Mouse (Mus musculus) spleen, adult 2 months (tissue): Measurements from ENCODE around the gene Lsm11.
"Not testable (repeated sequence)": the region's sequence is repeated elsewhere in the genome, so short reads cannot be mapped to it uniquely, and the experiment has no call there.

Experiments
- CTCF ChIP-seq: fragments of 200-500 bp; IDR thresholded peaks from 2 replicates; pipeline ENCODE4 v1.5.1; 2011; ENCODE audit warnings: mild to moderate bottlenecking, inconsistent platforms; ENCODE audit not compliant: insufficient read depth, insufficient read length, insufficient replicate concordance; ENCODE audit errors: extremely low read depth
- POLR2A ChIP-seq: fragments of 200-500 bp; IDR thresholded peaks from 2 replicates; pipeline ENCODE4 v1.6.1; 2011; ENCODE audit warnings: low read depth, low read length, inconsistent platforms

DNA sequence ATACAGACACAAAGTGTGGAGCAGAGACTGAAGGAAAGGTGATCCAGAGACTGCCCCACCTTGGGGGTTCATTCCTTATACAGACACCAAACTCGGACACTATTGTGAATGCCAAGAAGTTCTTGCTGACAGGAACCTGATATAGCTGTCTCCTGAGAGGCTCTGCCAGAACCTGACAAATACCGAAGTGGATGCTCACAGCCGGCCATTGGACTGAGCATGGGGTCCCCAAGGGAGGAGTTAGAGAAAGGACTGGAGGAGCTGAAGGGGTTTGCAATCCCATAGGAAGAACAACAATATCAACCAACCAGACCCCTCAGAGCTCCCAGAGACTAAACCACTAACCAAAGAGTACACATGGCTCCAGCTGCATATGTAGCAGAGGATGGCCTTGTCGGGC, 65.4 kb downstream of the Lsm11 start:
- not testable (repeated sequence) for TF ChIP-seq CTCF, POLR2A
